Mouse (Mus musculus) liver, postnatal 0 days (tissue): Measurements from ENCODE around the gene Phldb1. TPM values are rescaled to one million over a fixed set of nuclear protein-coding genes. Genes with fewer than 3 reads are reported as not detected.

Experiments used
- ATAC-seq: fragments of 200-750 bp; cut with Nextera tagmentation; 2 replicates; pipeline ENCODE4 v1.8.0; 2017; ENCODE audit warnings: mild to moderate bottlenecking, moderate library complexity
- DNase-seq: peaks from one replicate; pipeline ENCODE4 v3.0.0-alpha.2; 2016
- H3K27ac ChIP-seq: fragments of 300-500 bp; sonication (generic); 2 replicates; pipeline ENCODE4 v1.5.1; 2014; ENCODE audit warnings: antibody characterized with exemption, moderate library complexity, mild to moderate bottlenecking, low read depth
- H3K27me3 ChIP-seq: fragments of 300-500 bp; sonication (generic); 2 replicates; pipeline ENCODE4 v1.6.1; 2014; ENCODE audit warnings: low read length, control low read depth, mixed read lengths; ENCODE audit not compliant: insufficient read depth
- H3K36me3 ChIP-seq: fragments of 300-500 bp; sonication (generic); replicated peaks from 2 replicates; pipeline ENCODE4 v1.6.1; 2014; ENCODE audit warnings: mild to moderate bottlenecking, control low read depth, low read length, moderate library complexity, mixed read lengths; ENCODE audit not compliant: insufficient read depth
- H3K4me1 ChIP-seq: fragments of 300-500 bp; sonication (generic); 2 replicates; pipeline ENCODE4 v1.6.1; 2014; ENCODE audit warnings: antibody characterized with exemption, mild to moderate bottlenecking, control low read depth; ENCODE audit not compliant: insufficient read depth
- H3K4me2 ChIP-seq: fragments of 300-500 bp; sonication (generic); 2 replicates; pipeline ENCODE4 v1.6.1; 2014; ENCODE audit warnings: low read depth, mild to moderate bottlenecking, low read length, moderate library complexity, mixed read lengths
- H3K4me3 ChIP-seq: fragments of 300-500 bp; sonication (generic); 2 replicates; pipeline ENCODE4 v1.5.1; 2014; ENCODE audit warnings: low read depth, low read length
- H3K9ac ChIP-seq: fragments of 300-500 bp; sonication (generic); replicated peaks from 2 replicates; pipeline ENCODE4 v1.6.1; 2014; ENCODE audit warnings: mild to moderate bottlenecking, moderate library complexity
- H3K9me3 ChIP-seq: fragments of 300-500 bp; sonication (generic); 2 replicates; pipeline ENCODE4 v1.6.1; 2016; ENCODE audit warnings: mild to moderate bottlenecking, control low read depth, low read length, mixed read lengths
- CTCF ChIP-seq: sonication (generic); IDR thresholded peaks from 2 replicates; pipeline ENCODE4 v1.5.1; 2016; ENCODE audit warnings: antibody characterized with exemption, low read depth
- EP300 ChIP-seq: IDR thresholded peaks from 2 replicates; pipeline ENCODE4 v1.6.1; 2016; ENCODE audit warnings: antibody characterized with exemption, low read depth, mild to moderate bottlenecking
- WGBS: fragments of 180-500 bp; shearing (Covaris S2); extraction: QIAGEN DNeasy Blood & Tissue Kit; methylation state at CpG from one replicate; pipeline ENCODE4 v1.1.7; 2014; ENCODE audit not compliant: insufficient replicate concordance; 5-methylcytosine and 5-hydroxymethylcytosine counted together
- polyA plus RNA-seq: library from polyadenylated mRNA; unstranded; fragments of >200 nt; fragmentation: Nextera tagmentation; extraction: Ambion mirVana; gene quantifications from 2 replicates; pipeline ENCODE4 v1.2.1, GENCODE M21; 2015

Gene Phldb1
- polyA plus RNA-seq, 1 experiment from 2014 or later, result 2.2 TPM

- Histone ChIP-seq H3K4me3 (no peak overlapping the region), H3K4me1 (no peaks in the 10 kb centered on the region), H3K9me3 (no peaks in the 10 kb centered on the region), H3K27me3 (no peaks in the 10 kb centered on the region), H3K9ac (no peak overlapping the region), H3K4me2 (no peak overlapping the region), H3K27ac (no peak overlapping the region), H3K36me3 (no peaks in the 10 kb centered on the region)
- TF ChIP-seq CTCF (peak; percentile 48), EP300 (no peak)
- DNase-seq (no peak), ATAC-seq (no peak)
- 84% methylated on average over 2 of the region's 2 CpGs for WGBS
Measured at GRCm38 (mm10) chr9:44678288-44678871, 56.6 kb downstream of the Phldb1 start.

GRCm38 (mm10) chr9:44673005-44673404 is 62.0 kb downstream of the Phldb1 start, which contains the start of gene Treh:
Treh (plus strand) TSS chr9:44673233.
- Histone ChIP-seq H3K36me3 (no peaks in the 10 kb centered on the region), H3K27me3 (no peaks in the 10 kb centered on the region), H3K9ac (no peak within 1 kb of the TSS), H3K4me1 (no peaks in the 10 kb centered on the region), H3K27ac (no peak within 1 kb of the TSS), H3K9me3 (no peaks in the 10 kb centered on the region), H3K4me2 (no peak within 1 kb of the TSS), H3K4me3 (no peak within 1 kb of the TSS)
- TF ChIP-seq EP300 (no peak), CTCF (no peak)
- DNase-seq, result peak; percentile 37
- WGBS, result 77% methylated on average over 3 of the region's 3 CpGs
- ATAC-seq, result peak; percentile 52; the same call in 1 of the 2 replicates

GRCm38 (mm10) chr9:44672291-44672865 is 62.6 kb downstream of the Phldb1 start:
- Histone ChIP-seq H3K9ac (no peak overlapping the region), H3K4me3 (no peak overlapping the region), H3K36me3 (no peaks in the 10 kb centered on the region), H3K4me2 (no peak overlapping the region), H3K27me3 (no peaks in the 10 kb centered on the region), H3K4me1 (no peaks in the 10 kb centered on the region), H3K27ac (no peak overlapping the region), H3K9me3 (no peaks in the 10 kb centered on the region)
- WGBS, result 52% methylated on average over 2 of the region's 2 CpGs
- no peak for DNase-seq
- TF ChIP-seq CTCF, result no peak
- no peak for TF ChIP-seq EP300
- ATAC-seq, result no peak

GRCm38 (mm10) chr9:44671416-44671815 is 63.6 kb downstream of the Phldb1 start:
- Histone ChIP-seq H3K27ac (peak overlapping the region; percentile 55; the same call in 1 of the 2 replicates), H3K9me3 (no peaks in the 10 kb centered on the region), H3K4me3 (no peak overlapping the region), H3K4me1 (no peaks in the 10 kb centered on the region), H3K27me3 (no peaks in the 10 kb centered on the region), H3K9ac (no peak overlapping the region), H3K4me2 (no peak overlapping the region), H3K36me3 (no peaks in the 10 kb centered on the region)
- WGBS, result 64% methylated on average over 5 of the region's 5 CpGs
- DNase-seq, result no peak
- TF ChIP-seq EP300, result no peak
- no peak for TF ChIP-seq CTCF
- ATAC-seq, result peak; percentile 89

- Histone ChIP-seq H3K4me1 (no peaks in the 10 kb centered on the region), H3K4me3 (no peak overlapping the region), H3K36me3 (no peaks in the 10 kb centered on the region), H3K9ac (no peak overlapping the region), H3K27ac (no peak overlapping the region), H3K4me2 (no peak overlapping the region), H3K27me3 (no peaks in the 10 kb centered on the region), H3K9me3 (no peaks in the 10 kb centered on the region)
- DNase-seq, result no peak
- no peak for ATAC-seq
- WGBS, result 82% methylated on average over 6 of the region's 6 CpGs
- TF ChIP-seq EP300 (no peak), CTCF (no peak)
Measured at GRCm38 (mm10) chr9:44663706-44664105, 71.3 kb downstream of the Phldb1 start.

GRCm38 (mm10) chr9:44655098-44656066 is 79.6 kb downstream of the Phldb1 start:
- Histone ChIP-seq H3K36me3 (no peaks in the 10 kb centered on the region), H3K4me1 (peaks cover 4% of the 10 kb centered on the region; the same call in 1 of the 2 replicates), H3K9me3 (no peaks in the 10 kb centered on the region), H3K9ac (peak overlapping the region; percentile 48), H3K4me2 (peak overlapping the region; percentile 71), H3K27me3 (no peaks in the 10 kb centered on the region), H3K27ac (no peak overlapping the region), H3K4me3 (peak overlapping the region; percentile 32)
- TF ChIP-seq CTCF, result peak; percentile 80
- no peak for TF ChIP-seq EP300
- peak; percentile 58 for DNase-seq
- peak; percentile 49 for ATAC-seq
- WGBS, result 24% methylated on average over 26 of the region's 26 CpGs
